Mouse (Mus musculus) bone marrow, adult 2 months (tissue): ENCODE measurements around the gene Fbxo24. TPM values are rescaled to one million over a fixed set of nuclear protein-coding genes. Genes with fewer than 3 reads are reported as not detected.

Source experiments
- H3K27ac ChIP-seq: fragments of 200-500 bp; 2 replicates; pipeline ENCODE4 v1.5.1; 2012; ENCODE audit warnings: low read depth, mild to moderate bottlenecking, control low read depth, inconsistent platforms, low read length; ENCODE audit not compliant: control insufficient read depth, poor library complexity, insufficient read depth
- H3K4me1 ChIP-seq: fragments of 200-500 bp; 2 replicates; pipeline ENCODE4 v1.6.1; 2011; ENCODE audit warnings: low read length; ENCODE audit not compliant: control insufficient read depth, insufficient read depth
- H3K4me3 ChIP-seq: fragments of 200-500 bp; replicated peaks from 2 replicates; pipeline ENCODE3; 2011; ENCODE audit warnings: mild to moderate bottlenecking, low read depth, low read length, control low read depth; ENCODE audit not compliant: control insufficient read depth
- CTCF ChIP-seq: fragments of 200-500 bp; IDR thresholded peaks from 2 replicates; pipeline ENCODE4 v1.5.1; 2011; ENCODE audit warnings: low read length, control low read depth; ENCODE audit not compliant: control insufficient read depth, insufficient read depth
- POLR2A ChIP-seq: fragments of 200-500 bp; IDR thresholded peaks from 2 replicates; pipeline ENCODE4 v1.6.1; 2011; ENCODE audit warnings: low read depth, mild to moderate bottlenecking, control low read depth, low read length, borderline replicate concordance; ENCODE audit not compliant: control insufficient read depth
- WGBS: fragments of 180-500 bp; shearing (Covaris S2); methylation state at CpG from one replicate; pipeline ENCODE4 v1.1.7; 2018; 5-methylcytosine and 5-hydroxymethylcytosine counted together
- polyA plus RNA-seq: library from polyadenylated mRNA; stranded (reverse); fragments of >200 nt; gene quantifications from 2 replicates; pipeline ENCODE4 v1.2.4, GENCODE M21; 2011; ENCODE audit warnings: low replicate concordance; ENCODE audit not compliant: missing spikeins, insufficient read depth, insufficient read length

Gene Fbxo24
- polyA plus RNA-seq, 1 experiment: not detected

- H3K4me3 ChIP-seq: no peak overlapping the region
- TF ChIP-seq POLR2A (no peak), CTCF (no peak)
- H3K27ac ChIP-seq: no peak overlapping the region
- 64% methylated on average over 12 of the region's 12 CpGs for WGBS
- no peaks in the 10 kb centered on the region; the same call in 1 of the 2 replicates for H3K4me1 ChIP-seq
Observed at GRCm38 (mm10) chr5:137569031-137569430, 59.8 kb downstream of the Fbxo24 start.

- TF ChIP-seq CTCF (no peak), POLR2A (no peak)
- H3K4me3 ChIP-seq: no peak overlapping the region
- H3K4me1 ChIP-seq: no peaks in the 10 kb centered on the region; the same call in 1 of the 2 replicates
- H3K27ac ChIP-seq: no peak overlapping the region
- WGBS: 81% methylated on average over 8 of the region's 8 CpGs
Observed at GRCm38 (mm10) chr5:137568223-137568798, 60.5 kb downstream of the Fbxo24 start.

- no peak for TF ChIP-seq CTCF
- TF ChIP-seq POLR2A: no peak
- no peak overlapping the region for H3K4me3 ChIP-seq
Observed at GRCm38 (mm10) chr5:137566416-137566815, 62.4 kb downstream of the Fbxo24 start.

GRCm38 (mm10) chr5:137565744-137566143, 63.1 kb downstream of the Fbxo24 start:
- WGBS: 81% methylated on average over 6 of the region's 6 CpGs
- Histone ChIP-seq H3K27ac (no peak overlapping the region), H3K4me1 (no peaks in the 10 kb centered on the region; the same call in 1 of the 2 replicates), H3K4me3 (no peak overlapping the region)
- no peak for TF ChIP-seq POLR2A
- no peak for TF ChIP-seq CTCF

More at GRCm38 (mm10) chr5:137566416-137566815, 62.4 kb downstream of the Fbxo24 start:
- Histone ChIP-seq H3K27ac (no peak overlapping the region), H3K4me1 (no peaks in the 10 kb centered on the region; the same call in 1 of the 2 replicates)
- 94% methylated on average over 5 of the region's 5 CpGs for WGBS

GRCm38 (mm10) chr5:137562965-137563364, 65.8 kb downstream of the Fbxo24 start:
- Histone ChIP-seq H3K27ac (no peak overlapping the region), H3K4me1 (no peaks in the 10 kb centered on the region), H3K4me3 (no peak overlapping the region)
- TF ChIP-seq CTCF (no peak), POLR2A (no peak)
- WGBS: 85% methylated on average over 10 of the region's 10 CpGs

Other genes starting within 250 kb of the Fbxo24 start
- gene Zan, start 151.9 kb downstream of the Fbxo24 start, polyA plus RNA-seq: not detected in 2 replicates
- gene Pop7, start 126.5 kb downstream of the Fbxo24 start, polyA plus RNA-seq: 22.1 and 32.2 TPM in 2 replicates
- gene Gigyf1, start 110.5 kb downstream of the Fbxo24 start, polyA plus RNA-seq: 57.6 and 80.1 TPM in 2 replicates
- not detected in 2 replicates for gene Epo, start 95.8 kb downstream of the Fbxo24 start, polyA plus RNA-seq
- 294 and 476 TPM in 2 replicates for gene Gnb2, start 95.5 kb downstream of the Fbxo24 start, polyA plus RNA-seq
- not detected in 2 replicates for gene Actl6b, start 75.5 kb downstream of the Fbxo24 start, polyA plus RNA-seq
- 25.9 and 51.0 TPM in 2 replicates for gene Tfr2, start 59.2 kb downstream of the Fbxo24 start, polyA plus RNA-seq
- 25.4 and 29.1 TPM in 2 replicates for gene Mospd3, start 27.9 kb downstream of the Fbxo24 start, polyA plus RNA-seq
- gene Pcolce, start 15.2 kb downstream of the Fbxo24 start, polyA plus RNA-seq: 17.2 and 23.4 TPM in 2 replicates
- gene Lrch4, start 119 bp upstream of the Fbxo24 start, polyA plus RNA-seq: 36.1 and 108 TPM in 2 replicates
- 24.9 and 41.6 TPM in 2 replicates for gene Gm20605, start 173 bp upstream of the Fbxo24 start, polyA plus RNA-seq
- gene Sap25, start 12.3 kb upstream of the Fbxo24 start, polyA plus RNA-seq: 65.6 and 161 TPM in 2 replicates
- gene Irs3, start 16.7 kb upstream of the Fbxo24 start, polyA plus RNA-seq: 0.77 TPM in 1 of 2 replicates, not detected in the other
- gene Agfg2, start 55.7 kb upstream of the Fbxo24 start, polyA plus RNA-seq: 33.1 and 50.5 TPM in 2 replicates
- gene Nyap1, start 112.6 kb upstream of the Fbxo24 start, polyA plus RNA-seq: 1.2 and 1.9 TPM in 2 replicates
- 143 and 144 TPM in 2 replicates for gene Tsc22d4, start 116.7 kb upstream of the Fbxo24 start, polyA plus RNA-seq
- 52.6 and 130 TPM in 2 replicates for gene Ppp1r35, start 149.8 kb upstream of the Fbxo24 start, polyA plus RNA-seq
- gene Mepce, start 158.7 kb upstream of the Fbxo24 start, polyA plus RNA-seq: 25.6 and 45.6 TPM in 2 replicates
- gene Zcwpw1, start 158.8 kb upstream of the Fbxo24 start, polyA plus RNA-seq: 9.5 and 18.7 TPM in 2 replicates
- 27.5 and 45.8 TPM in 2 replicates for gene Pilra, start 207.3 kb upstream of the Fbxo24 start, polyA plus RNA-seq
- 12.3 and 32.6 TPM in 2 replicates for gene Pilrb1, start 229.1 kb upstream of the Fbxo24 start, polyA plus RNA-seq
- gene Pilrb2, start 242.8 kb upstream of the Fbxo24 start, polyA plus RNA-seq: 30.9 and 80.6 TPM in 2 replicates